Mouse (Mus musculus) 3T3-L1 (cell line): Measurements from ENCODE around the gene Cd83.

Source experiments
- DNase-seq: peaks from one replicate; pipeline ENCODE4 v3.0.0-alpha.2; 2015; ENCODE audit warnings: low read depth, low spot score

The Cd83 gene

DNA sequence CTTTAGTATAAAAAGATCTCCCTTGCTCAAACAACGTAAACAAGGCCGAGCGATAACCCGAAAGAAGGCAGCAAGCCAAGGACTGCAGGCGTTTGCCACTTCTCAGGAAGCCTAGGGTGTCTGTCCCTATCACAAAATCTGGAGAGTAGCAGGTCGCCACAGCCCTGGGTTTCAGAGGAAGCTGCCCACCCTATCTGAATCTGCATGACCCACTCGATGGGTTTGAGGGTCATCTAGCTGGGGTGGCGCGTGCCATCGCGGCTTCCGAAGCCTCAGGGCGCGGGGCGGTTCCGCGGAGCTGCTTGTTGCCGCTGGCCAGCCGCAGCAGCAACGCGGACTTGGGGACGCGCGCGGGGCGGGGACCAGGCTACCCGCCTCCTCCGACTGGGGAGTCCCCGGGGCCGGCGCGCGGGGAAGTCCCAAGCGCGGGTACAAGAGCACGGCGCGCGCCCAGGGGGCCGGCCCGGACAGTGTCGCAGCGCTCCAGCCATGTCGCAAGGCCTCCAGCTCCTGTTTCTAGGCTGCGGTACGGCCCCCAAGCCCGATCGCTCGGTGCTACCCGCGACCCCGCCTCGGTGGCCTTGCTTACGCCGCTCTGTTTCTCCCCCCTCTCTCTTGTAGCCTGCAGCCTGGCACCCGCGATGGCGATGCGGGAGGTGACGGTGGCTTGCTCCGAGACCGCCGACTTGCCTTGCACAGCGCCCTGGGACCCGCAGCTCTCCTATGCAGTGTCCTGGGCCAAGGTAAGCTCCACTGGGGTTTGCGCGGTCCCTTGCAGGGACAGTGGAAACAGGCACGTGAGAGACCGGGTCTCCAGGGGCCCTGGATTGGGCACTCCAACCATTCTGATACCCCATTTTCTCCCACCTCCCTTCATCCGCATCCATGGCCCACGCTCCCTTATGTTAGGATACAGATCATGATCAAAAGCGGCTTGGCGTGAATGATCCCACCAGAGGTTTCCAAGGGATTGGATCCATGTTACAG lies at the start of gene Cd83:
Gene Cd83 (plus strand): TSS at position 51 of the 987 bp plus-strand sequence.
- DNase-seq = no peak

DNA sequence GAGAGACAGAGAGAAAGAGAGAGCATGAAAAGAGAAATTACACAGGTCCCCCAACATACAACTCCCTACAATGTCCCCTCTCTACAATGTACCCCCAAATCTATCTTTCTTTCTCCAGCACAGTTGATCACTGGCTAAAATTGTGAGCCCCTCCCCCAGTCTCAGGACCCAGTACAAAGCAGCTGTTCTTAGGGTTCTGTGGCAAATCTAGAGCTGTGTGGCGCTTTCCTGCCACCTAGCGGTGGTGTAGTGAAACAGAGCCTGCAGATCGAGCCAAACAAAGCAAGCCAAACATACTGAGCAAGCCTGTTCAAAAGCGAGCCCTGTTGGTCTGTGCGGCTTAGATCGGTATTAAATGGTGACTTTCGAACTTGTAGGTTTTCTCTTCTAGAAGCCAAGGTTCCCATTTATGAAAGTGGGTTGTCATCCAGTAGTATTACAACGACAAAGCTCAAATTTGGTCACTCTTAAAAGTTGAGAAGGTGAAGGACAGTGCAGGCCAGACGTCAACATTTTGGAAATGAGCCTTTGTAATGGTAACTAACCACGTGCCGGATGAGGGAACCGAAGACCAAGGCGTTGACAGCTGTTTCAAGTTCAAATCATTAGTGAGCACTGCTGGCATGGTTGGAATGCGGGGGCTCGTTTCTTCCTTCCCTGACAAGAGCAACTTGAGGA lies 44.8 kb upstream of the Cd83 start:
- peak; percentile 83 for DNase-seq

DNA sequence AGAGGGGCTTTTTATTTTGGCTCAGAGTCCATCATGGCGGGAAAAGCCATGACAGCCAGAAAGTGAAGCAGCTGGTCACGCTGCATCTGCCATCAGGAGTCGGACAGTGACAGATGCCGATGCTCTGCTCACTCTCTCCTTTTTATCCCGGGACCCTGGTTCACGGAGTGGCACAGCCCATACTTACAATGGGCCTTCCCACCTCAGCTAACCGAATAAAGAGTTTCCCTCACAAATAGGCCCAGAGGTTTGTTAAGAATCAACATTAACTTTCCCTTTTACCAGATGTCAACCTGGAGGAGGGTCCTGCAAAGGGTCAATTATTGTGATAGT lies 44.3 kb upstream of the Cd83 start:
- DNase-seq = no peak

DNA sequence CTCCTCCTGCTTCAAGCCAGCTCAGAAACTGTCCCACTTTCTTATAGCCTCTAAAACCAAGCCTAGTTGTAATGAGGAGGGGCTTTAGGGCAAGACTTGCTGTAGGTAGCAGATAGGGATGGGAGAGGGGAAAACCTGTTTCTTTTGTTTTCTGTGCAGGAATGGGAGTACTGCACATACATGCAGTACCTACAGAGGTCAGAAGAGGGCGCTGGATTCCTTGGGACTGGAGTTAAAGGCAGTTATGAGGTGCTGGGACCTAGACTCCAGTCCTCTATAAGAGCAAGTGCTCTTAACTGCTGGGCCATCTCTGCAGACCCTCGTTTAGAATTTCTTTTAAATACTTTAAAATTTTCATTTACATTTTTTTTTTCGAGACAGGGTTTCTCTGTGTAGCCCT lies 41.9 kb upstream of the Cd83 start:
- DNase-seq = no peak

DNA sequence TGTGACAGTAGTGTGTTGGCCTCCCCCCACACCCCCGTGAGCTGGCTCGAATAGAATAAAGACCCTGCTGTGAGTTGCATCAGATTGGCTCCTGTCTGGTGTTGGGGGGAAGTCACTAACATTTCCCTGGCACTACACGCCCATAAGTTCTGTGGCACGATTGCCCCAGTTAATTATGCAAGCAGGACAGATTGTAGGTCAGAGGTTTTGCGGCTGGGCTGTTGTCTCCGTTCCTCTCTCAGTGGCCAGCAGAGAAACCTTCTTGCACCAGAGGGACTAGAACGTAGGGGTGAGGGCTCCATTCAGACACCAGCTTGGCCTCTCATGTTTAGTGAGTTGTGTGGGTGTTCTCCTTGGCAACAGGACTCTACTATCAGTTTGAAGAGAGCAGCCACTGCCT lies 40.3 kb upstream of the Cd83 start:
- no peak for DNase-seq

DNA sequence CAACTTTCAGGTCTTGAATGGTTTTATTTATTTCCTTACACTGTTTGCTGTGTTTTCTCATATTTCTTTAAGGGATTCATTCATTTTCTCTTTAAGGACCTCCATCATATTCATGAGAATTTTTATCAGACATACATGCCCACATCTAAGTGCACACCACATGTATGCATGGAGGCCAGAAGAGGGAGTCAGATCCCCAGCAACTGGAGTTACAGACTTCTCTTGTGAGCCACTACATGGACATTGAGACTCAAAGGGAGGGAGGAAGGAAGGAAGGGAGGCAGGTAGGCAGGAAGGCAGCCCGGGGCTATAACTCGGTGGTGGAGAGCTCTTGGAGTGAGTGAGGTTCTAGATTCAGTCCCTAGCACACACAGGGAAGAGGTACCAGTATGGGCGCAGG lies 34.3 kb upstream of the Cd83 start:
- no peak for DNase-seq

DNA sequence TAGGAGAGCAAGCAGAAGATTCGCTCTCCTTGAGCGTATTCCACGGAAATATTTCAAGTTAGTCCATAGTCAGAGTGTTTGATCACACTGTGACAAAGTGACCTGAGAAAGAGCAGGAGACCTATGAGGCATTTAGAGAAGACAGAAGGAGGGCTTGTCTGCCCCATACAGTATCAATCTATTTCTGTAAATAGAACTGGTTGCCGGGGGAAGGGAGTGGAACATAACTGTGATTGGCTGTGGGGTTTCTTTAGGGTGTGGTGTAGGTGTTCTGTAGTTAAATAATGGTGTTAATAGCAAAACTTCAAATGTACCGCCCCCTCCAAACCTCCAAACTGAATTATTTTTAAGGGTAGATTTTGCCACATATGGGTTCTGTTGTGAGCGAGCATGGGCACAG lies 33.6 kb upstream of the Cd83 start:
- no peak for DNase-seq

DNA sequence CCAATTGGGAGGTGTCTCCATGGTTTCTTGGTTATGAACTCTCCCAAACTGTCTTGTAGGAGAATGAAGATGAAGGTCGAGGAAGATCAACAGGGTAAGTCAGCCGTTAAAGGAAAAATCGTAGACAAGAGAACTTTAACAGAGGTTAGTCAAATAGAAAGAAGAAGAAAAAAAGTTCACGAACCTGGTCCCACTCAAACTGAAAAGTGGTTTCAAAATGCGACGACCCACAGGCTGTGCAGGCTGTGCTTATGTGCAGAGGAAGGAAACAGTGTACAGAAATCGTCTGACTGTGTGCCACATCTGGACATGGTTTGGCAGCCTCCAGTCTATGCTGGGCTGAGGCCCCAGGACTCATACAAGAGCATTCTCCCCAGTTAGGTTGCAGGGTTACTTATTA lies 32.2 kb upstream of the Cd83 start:
- DNase-seq = no peak

DNA sequence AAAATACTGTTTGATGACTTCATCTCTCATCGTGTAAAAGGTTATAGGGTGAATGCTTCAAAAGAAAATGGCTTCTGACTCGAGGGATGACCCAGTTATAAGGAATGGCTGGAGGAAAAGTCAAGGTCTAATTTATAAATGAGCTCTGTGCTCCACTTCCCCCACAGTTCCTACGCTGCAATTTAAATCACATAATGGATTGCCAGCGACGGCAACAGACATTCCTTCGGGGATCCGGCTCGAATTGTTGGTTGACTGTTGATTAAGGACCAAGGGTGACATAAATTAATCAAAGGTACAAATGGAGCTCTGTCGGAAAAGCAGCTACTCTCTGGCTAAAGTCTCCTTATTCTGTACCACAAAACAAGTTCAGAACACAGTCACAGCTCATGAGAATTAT lies 30.9 kb upstream of the Cd83 start:
- DNase-seq = no peak

DNA sequence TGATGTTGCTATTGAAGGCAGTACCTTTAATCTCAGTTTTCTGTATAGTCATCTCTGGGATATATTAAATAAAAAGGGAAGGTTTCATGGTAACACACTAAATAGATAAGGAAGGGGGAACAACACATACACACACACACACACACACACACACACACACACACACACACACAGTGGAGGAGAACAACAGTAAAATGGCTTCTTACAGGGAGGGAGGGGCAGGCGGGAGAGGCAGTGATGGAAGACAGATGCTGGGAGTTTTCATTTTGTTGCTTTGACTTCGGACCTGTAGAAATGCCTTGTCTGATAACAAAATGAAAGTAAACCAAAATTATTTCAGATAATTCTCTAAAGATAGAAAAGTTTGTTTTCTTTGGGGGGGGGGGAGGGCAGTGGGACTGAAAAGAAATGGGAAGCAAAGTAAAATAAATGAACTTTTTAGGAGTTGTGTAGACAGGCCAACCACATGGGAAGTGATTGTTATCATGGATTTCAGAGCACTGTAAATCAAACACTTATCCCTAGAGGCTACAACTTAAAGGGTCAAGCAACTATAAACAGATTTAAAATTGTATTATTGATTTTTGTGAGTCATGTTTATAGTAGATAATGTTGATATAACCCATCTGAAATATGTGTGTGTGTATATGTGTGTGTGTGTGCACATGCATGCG lies 30.0 kb upstream of the Cd83 start:
- DNase-seq = no peak

DNA sequence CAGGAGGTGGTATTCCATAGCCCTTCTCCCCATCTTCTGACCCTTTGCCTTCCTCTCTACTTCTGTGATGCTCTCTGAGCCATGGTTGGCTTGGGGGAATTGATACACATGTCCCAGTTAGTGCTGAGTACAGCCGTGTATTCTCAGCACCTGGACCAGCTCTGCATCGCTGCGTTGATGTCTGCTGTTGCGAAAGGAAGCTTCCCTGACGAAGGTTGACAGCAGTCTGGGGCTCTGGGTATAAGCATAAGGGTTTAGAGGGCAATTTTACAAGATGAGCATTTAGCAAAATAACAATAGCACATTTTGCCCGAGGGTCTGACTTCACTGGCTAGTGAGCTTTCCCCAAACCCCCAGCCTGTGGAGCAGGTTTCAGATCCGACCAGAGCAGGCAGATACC lies 29.0 kb upstream of the Cd83 start:
- no peak for DNase-seq

DNA sequence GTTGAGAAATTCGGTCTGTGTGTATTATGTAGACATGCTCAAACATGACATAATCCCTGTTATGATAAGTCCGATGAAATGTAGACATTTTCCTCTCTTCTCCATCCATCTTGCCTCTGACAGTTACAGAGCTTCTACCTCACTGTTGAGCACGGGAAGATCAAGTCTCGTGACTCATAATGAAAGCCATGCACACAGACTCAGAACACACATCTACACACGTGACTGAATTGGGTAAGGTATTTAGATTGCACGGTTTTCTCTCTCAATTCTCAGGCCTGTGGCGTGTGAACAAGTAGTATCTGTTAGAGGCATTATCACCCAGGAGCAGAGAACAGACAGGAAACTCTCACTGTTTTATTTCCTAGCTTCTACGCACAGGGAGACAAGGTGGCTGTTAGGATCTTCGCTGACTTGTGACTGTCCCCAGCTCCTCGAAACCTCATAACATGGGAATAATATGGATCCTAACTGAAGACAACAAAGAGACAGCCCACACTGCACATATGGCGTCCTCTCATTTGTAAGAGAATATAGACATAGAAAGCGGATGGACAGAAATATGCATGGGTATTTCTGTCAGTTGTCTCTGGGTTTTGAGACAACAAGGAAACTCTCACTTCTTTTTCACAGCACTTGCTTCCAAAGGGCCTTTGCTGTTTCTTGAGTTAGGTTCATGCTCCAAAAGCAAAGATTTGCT lies 23.3 kb upstream of the Cd83 start:
- DNase-seq = no peak

DNA sequence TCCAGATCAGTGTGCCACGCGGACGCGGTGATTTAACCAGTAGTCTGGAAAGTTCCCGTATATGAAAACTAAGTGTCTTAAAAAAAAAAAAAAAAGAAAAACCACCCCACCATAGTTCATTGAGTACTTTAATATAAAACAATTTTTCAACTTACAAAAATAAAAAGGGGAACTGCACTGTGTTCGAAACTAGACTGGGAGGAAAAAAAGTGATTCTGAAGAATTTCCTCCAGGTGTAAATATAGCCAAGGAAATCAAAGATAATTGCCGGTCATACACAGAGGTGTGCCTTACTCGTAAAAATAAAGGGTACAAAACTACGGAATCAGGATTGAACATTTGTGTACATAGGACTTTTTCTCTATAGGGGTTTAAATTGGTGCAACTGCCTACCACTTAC lies 21.7 kb upstream of the Cd83 start:
- DNase-seq = no peak

DNA sequence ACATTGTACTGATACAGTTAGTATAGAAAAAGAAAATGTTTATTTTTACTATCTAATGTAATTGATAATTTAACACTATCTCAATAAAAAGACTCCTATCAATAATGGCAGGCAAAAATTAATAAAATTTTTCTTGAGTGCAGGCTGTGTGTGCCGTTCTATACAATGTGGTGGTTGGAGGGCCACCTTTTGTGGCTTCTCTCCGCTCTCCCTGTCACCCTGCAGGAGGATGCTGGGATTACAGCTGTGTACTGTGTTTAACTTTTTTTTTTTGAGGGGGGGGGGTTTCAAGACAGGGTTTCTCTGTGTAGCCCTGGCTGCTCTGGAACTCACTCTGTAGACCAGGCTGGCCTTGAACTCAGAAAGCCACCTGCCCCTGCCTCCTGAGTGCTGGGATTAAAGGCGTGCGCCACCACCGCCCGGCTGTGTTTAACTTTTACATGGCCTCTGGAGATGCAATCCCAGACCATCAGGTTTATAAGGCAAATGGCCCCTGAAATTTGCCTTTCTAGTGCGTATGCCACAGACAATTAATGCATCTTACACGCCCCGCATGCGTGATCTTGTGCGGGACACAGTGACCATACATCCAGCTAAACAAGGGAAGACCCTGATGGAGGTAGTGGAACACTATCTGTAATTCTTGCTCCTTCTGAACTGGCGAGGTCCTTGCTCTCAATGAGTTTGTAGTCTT lies 21.1 kb upstream of the Cd83 start:
- DNase-seq = no peak

DNA sequence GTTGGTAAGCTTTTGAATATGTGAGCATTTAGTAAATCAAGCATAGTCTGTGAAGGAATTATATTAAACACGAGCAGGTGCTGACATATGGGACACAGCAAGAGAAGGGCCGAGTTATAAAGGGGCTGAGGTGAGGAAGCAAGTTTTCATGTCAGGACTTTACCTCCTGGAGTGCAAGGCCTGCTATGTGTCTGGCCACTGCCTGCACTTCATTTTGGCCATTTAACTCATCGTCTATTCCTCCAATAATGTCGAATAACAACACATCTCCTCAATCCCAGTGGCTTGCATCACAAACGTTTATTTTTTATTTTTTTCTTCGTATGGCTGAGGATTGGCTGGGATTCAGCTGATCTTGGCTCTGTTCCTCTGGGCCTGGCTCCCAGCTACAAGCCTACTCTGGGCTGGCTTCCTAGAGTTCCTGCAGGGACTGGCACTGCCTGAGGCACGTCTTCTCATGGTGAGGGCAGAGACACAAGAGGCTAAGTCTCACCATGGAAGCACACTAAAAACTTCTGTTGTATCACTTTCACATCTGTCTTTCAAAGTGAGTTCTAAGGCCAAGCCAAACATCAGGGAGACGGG lies 20.5 kb upstream of the Cd83 start:
- peak; percentile 27 for DNase-seq

DNA sequence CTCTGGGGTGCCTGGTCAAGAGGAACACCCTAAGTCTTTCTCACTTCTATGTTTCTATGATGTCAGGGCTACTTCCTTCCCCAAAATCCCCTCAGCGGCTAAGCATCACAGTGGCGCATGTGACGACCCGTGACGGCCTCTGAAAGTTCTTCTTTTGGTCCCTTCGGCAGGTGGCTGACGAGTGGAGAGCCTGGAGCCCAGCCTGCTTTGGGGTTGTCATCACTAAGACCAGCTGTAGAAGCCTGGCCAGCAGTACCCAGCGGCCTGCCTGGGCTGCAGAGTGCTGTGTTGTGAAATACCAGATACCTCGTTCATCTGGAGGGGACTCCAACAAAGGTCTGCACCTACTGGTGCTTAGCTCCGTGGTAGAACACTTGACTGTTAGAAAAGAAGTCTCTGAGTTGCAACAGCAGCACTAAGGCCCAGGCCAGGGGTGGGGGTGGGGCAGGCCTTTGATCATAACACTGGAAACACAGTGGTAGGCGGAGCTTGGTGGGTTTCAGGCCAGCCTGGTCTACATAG lies 19.2 kb upstream of the Cd83 start:
- no peak for DNase-seq

DNA sequence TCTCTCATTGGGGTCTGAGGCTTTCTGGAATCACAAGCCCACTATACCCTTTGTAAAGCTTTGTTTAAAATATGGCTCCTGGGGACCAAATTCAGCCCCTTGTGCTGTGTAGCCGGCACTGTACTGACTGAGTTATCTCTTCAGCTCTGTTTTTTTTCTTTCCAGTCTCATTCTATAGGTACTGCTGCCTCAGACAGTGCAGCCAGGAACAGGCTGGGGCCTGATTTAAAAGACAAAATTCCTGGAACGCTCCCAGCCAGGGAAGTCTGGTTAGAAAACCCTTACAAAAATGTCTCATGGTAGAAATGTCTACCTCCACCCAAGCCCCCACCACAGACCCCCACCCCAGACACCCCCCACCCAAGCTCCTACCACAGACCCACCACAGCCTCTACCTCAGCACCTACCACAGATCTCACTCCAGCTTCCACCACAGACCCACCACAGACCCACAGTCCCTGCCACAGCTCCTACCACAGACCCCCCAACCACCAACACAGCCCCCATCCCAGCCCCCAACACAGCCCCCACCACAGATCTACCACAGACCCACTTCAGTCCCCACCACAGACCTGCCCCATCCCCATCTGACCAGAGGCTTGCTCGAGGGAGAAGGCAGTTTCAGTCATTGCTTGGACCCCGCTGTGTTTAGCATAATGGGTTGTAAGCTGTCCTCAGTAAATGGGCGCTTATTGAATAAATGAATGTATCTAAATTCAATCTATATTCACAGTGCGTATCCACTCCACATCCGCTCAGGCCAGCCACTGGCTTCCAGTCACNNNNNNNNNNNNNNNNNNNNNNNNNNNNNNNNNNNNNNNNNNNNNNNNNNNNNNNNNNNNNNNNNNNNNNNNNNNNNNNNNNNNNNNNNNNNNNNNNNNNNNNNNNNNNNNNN lies 17.5 kb upstream of the Cd83 start:
- no peak for DNase-seq

DNA sequence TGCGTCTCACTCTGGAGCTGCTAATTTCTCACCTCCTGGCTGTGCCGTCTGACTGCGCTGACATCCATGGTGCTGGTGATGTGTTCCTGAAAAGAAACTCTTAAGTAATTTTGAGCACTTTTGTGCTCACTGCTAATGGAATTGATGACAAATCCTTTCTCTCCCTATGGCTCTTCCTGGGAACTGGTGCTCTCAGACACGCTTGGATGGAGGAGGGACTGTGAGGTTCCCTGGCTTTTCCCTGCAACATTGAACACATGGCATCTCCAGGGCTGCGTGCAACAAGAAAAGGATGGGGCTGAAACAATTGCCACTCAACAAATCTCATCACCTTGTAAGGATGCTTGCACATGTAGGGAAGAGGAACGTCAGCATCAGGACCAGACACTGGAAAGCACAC lies 11.6 kb upstream of the Cd83 start:
- DNase-seq = no peak

DNA sequence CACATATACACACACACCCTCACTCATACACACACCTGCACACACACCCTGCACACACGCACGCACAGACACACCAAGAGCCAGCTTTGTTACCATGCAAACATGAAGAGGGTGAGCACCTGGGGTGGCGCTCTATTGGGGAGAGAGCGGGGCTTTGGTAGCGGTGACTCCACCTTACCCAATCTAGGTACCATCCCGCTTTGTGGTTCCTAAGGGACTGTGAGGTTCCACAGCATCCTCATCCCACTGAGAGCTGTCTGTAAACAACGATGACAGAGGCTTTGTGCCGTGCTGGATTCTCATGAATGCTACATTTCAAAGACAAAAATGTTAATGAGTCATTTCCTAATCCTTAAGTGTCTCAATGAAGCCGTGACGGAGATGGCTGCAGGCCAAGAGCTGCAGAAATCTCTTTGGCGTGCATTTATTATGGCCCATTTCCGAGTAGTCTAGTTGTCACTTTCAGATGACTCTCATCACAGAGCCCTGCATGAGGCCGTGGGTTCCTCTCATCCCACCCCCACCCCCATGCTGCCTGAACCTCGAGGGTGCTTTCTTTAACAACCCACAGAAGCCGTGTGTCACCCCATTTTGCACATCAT lies 10.5 kb upstream of the Cd83 start:
- DNase-seq = peak; percentile 56
